Mouse (Mus musculus) embryo, embryonic 11 days (tissue): ENCODE results near the gene Amn1.
"Not testable (repeated sequence)": the region's sequence is repeated elsewhere in the genome, so short reads cannot be mapped to it uniquely, and the experiment has no call there.

Experiments
- DNase-seq: peaks from one replicate; pipeline ENCODE4 v3.0.0-alpha.2; 2015

Amn1 gene

GRCm38 (mm10) chr6:149154116-149155030, 34.1 kb downstream of the Amn1 start:
- no peak for DNase-seq

GRCm38 (mm10) chr6:149153473-149154115, 34.9 kb downstream of the Amn1 start:
- no peak for DNase-seq

GRCm38 (mm10) chr6:149152119-149152518, 36.4 kb downstream of the Amn1 start:
- no peak for DNase-seq

- no peak for DNase-seq
These were observed 39.9 kb downstream of the Amn1 start for GRCm38 (mm10) chr6:149148436-149149229.

GRCm38 (mm10) chr6:149145143-149145542, 43.4 kb downstream of the Amn1 start:
- no peak for DNase-seq

GRCm38 (mm10) chr6:149141393-149142173, 46.9 kb downstream of the Amn1 start:
- peak; percentile 94 for DNase-seq

GRCm38 (mm10) chr6:149139471-149139870, 49.0 kb downstream of the Amn1 start, which contains the start of gene Etfbkmt:
TSS of gene Etfbkmt (plus strand) at chr6:149139849.
- no peak for DNase-seq

- DNase-seq = no peak
These were observed 49.5 kb downstream of the Amn1 start for GRCm38 (mm10) chr6:149139011-149139410.

GRCm38 (mm10) chr6:149137936-149138335, 50.6 kb downstream of the Amn1 start:
- DNase-seq = no peak

- no peak for DNase-seq
These were observed 52.9 kb downstream of the Amn1 start for GRCm38 (mm10) chr6:149135631-149136030.

GRCm38 (mm10) chr6:149134391-149135150, 53.9 kb downstream of the Amn1 start:
- peak; percentile 35 for DNase-seq

GRCm38 (mm10) chr6:149132311-149133077, 56.0 kb downstream of the Amn1 start:
- DNase-seq = peak; percentile 84

GRCm38 (mm10) chr6:149131111-149131510, 57.4 kb downstream of the Amn1 start:
- DNase-seq = no peak

- DNase-seq = not testable (repeated sequence)
These were observed 58.6 kb downstream of the Amn1 start, which contains the start of gene Gm10203 for GRCm38 (mm10) chr6:149129870-149130269. TSS of gene Gm10203 (plus strand) at chr6:149130170.

- peak; percentile 53 for DNase-seq
These were observed 61.8 kb downstream of the Amn1 start for GRCm38 (mm10) chr6:149126675-149127074.

- no peak for DNase-seq
These were observed 65.5 kb downstream of the Amn1 start for GRCm38 (mm10) chr6:149123042-149123441.

- DNase-seq = peak; percentile 80
These were observed 68.7 kb downstream of the Amn1 start for GRCm38 (mm10) chr6:149119853-149120252.

GRCm38 (mm10) chr6:149118935-149119334, 69.6 kb downstream of the Amn1 start:
- no peak for DNase-seq

- no peak for DNase-seq
These were observed 71.5 kb downstream of the Amn1 start for GRCm38 (mm10) chr6:149116992-149117391.

- no peak for DNase-seq
These were observed 79.6 kb downstream of the Amn1 start for GRCm38 (mm10) chr6:149108909-149109308.

GRCm38 (mm10) chr6:149107615-149108014, 80.9 kb downstream of the Amn1 start:
- DNase-seq = no peak
